Mouse (Mus musculus) liver, adult 2 months (tissue): ENCODE measurements at regions not wholly inside any gene's neighbourhood (a gene's known extent, or its start where the extent isn't known, plus 50 kb on each side); places are given as distances from the start of the nearest gene placed in this dataset.

Experiments
- CTCF ChIP-seq: fragments of 200-500 bp; IDR thresholded peaks from 2 replicates; pipeline ENCODE4 v1.5.1; 2011; ENCODE audit warnings: low read depth, low read length, control low read depth
- POLR2A ChIP-seq: fragments of 200-500 bp; IDR thresholded peaks from 2 replicates; pipeline ENCODE4 v1.6.1; 2011; ENCODE audit warnings: low read length, control low read depth; ENCODE audit not compliant: insufficient read depth; ENCODE audit errors: extremely low read depth

DNA sequence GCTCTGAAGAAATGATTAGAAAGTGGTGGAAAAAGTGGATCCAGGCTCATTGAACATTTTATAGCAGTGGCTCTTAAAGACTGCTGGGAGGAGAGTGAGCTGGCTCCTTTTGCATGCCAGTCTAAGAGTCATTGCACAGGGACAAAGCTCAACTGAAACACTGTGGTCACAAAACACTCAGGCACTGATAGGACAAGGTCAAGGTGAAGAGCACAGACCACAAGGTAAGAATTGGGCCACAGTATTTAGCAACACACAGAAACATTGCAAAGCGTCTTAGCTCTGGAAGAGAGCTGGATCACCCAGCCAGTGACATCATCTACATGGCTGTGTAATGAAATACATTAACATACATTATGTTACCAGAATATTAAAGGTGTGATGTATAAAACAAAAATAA is 319.0 kb upstream of the Gm5415 start:
- TF ChIP-seq POLR2A (no peak), CTCF (no peak)
